Mouse (Mus musculus): ENCODE measurements around the gene Inpp5b. TPM values are rescaled to one million over a fixed set of nuclear protein-coding genes. Genes with fewer than 3 reads are reported as not detected.

Gene Inpp5b
- polyA plus RNA-seq (2015; fragmentation: Nextera tagmentation; extraction: Ambion mirVana): 25.3 and 25.6 TPM in 2 replicates

GRCm38 (mm10) chr4:124741376-124742343, at the start of gene Inpp5b:
Inpp5b (plus strand) TSS chr4:124741850.
- 16% methylated on average over 25 of the region's 25 CpGs for WGBS
- peak within 1 kb of the TSS; percentile 9; the same call in 1 of the 2 replicates for H3K27ac ChIP-seq (ENCODE audit: low read length)

GRCm38 (mm10) chr4:124692416-124692861, 49.2 kb upstream of the Inpp5b start:
- H3K4me2 ChIP-seq (ENCODE audit: low read length): peak overlapping the region; percentile 84
- peak overlapping the region; percentile 91 for H3K9ac ChIP-seq (replicated peaks; ENCODE audit: low read depth, low read length)
- H3K27me3 ChIP-seq (replicated peaks; ENCODE audit: control insufficient read depth, insufficient read depth, low read length): peaks cover 11% of the 10 kb centered on the region
- ATAC-seq: no peak
- no peaks in the 10 kb centered on the region for H3K9me3 ChIP-seq (ENCODE audit: control insufficient read depth, low read length)
- peaks cover 15% of the 10 kb centered on the region for H3K4me1 ChIP-seq (replicated peaks; ENCODE audit: control insufficient read depth, insufficient read depth, low read length)
- WGBS: 65% methylated on average over 3 of the region's 3 CpGs
- no peaks in the 10 kb centered on the region for H3K36me3 ChIP-seq (ENCODE audit: control insufficient read depth, insufficient read depth)
- H3K4me3 ChIP-seq (replicated peaks; ENCODE audit: low read length): peak overlapping the region; percentile 94
- H3K27ac ChIP-seq (ENCODE audit: low read length): no peak overlapping the region

More at GRCm38 (mm10) chr4:124741376-124742343, at the start of gene Inpp5b:
- peak; percentile 95 for ATAC-seq
- no peaks in the 10 kb centered on the region for H3K9me3 ChIP-seq (ENCODE audit: control insufficient read depth, low read length)
- peak within 1 kb of the TSS; percentile 84 for H3K4me2 ChIP-seq (ENCODE audit: low read length)
- no peaks in the 10 kb centered on the region for H3K27me3 ChIP-seq (replicated peaks; ENCODE audit: control insufficient read depth, insufficient read depth, low read length)
- peaks cover 12% of the 10 kb centered on the region for H3K4me1 ChIP-seq (replicated peaks; ENCODE audit: control insufficient read depth, insufficient read depth, low read length)
- no peaks in the 10 kb centered on the region for H3K36me3 ChIP-seq (ENCODE audit: control insufficient read depth, insufficient read depth)
- H3K4me3 ChIP-seq (replicated peaks; ENCODE audit: low read length): peak within 1 kb of the TSS; percentile 74
- H3K9ac ChIP-seq (replicated peaks; ENCODE audit: low read depth, low read length): peak within 1 kb of the TSS; percentile 78

- Histone ChIP-seq H3K4me3 (replicated peaks; ENCODE audit: low read length) (peak within 1 kb of the TSS; percentile 94), H3K4me1 (replicated peaks; ENCODE audit: control insufficient read depth, insufficient read depth, low read length) (peaks cover 15% of the 10 kb centered on the region), H3K4me2 (ENCODE audit: low read length) (peak within 1 kb of the TSS; percentile 84), H3K9me3 (ENCODE audit: control insufficient read depth, low read length) (no peaks in the 10 kb centered on the region), H3K9ac (replicated peaks; ENCODE audit: low read depth, low read length) (peak within 1 kb of the TSS; percentile 91), H3K27ac (ENCODE audit: low read length) (peak within 1 kb of the TSS; percentile 61), H3K27me3 (replicated peaks; ENCODE audit: control insufficient read depth, insufficient read depth, low read length) (peaks cover 11% of the 10 kb centered on the region), H3K36me3 (ENCODE audit: control insufficient read depth, insufficient read depth) (no peaks in the 10 kb centered on the region)
- WGBS: under 1% methylated on average over 43 of the region's 43 CpGs
- peak; percentile 100 for ATAC-seq
Measured at GRCm38 (mm10) chr4:124693135-124693894, 48.3 kb upstream of the Inpp5b start, which contains the start of gene Utp11. Utp11 (minus strand) TSS chr4:124693600.

- no peak overlapping the region for H3K4me2 ChIP-seq (ENCODE audit: low read length)
- H3K4me3 ChIP-seq (replicated peaks; ENCODE audit: low read length): no peak overlapping the region
- no peak overlapping the region for H3K9ac ChIP-seq (replicated peaks; ENCODE audit: low read depth, low read length)
- peaks cover 11% of the 10 kb centered on the region for H3K27me3 ChIP-seq (replicated peaks; ENCODE audit: control insufficient read depth, insufficient read depth, low read length)
- ATAC-seq: no peak
- no peaks in the 10 kb centered on the region for H3K9me3 ChIP-seq (ENCODE audit: control insufficient read depth, low read length)
- H3K36me3 ChIP-seq (ENCODE audit: control insufficient read depth, insufficient read depth): no peaks in the 10 kb centered on the region
- peaks cover 15% of the 10 kb centered on the region for H3K4me1 ChIP-seq (replicated peaks; ENCODE audit: control insufficient read depth, insufficient read depth, low read length)
- WGBS: 85% methylated on average over 2 of the region's 2 CpGs
- no peak overlapping the region for H3K27ac ChIP-seq (ENCODE audit: low read length)
Measured at GRCm38 (mm10) chr4:124694572-124694971, 47.1 kb upstream of the Inpp5b start.

GRCm38 (mm10) chr4:124695786-124696516, 45.7 kb upstream of the Inpp5b start:
- Histone ChIP-seq H3K27me3 (replicated peaks; ENCODE audit: control insufficient read depth, insufficient read depth, low read length) (peaks cover 15% of the 10 kb centered on the region), H3K9ac (replicated peaks; ENCODE audit: low read depth, low read length) (no peak overlapping the region), H3K9me3 (ENCODE audit: control insufficient read depth, low read length) (no peaks in the 10 kb centered on the region), H3K4me1 (replicated peaks; ENCODE audit: control insufficient read depth, insufficient read depth, low read length) (peaks cover 27% of the 10 kb centered on the region), H3K4me3 (replicated peaks; ENCODE audit: low read length) (no peak overlapping the region), H3K36me3 (ENCODE audit: control insufficient read depth, insufficient read depth) (no peaks in the 10 kb centered on the region), H3K27ac (ENCODE audit: low read length) (no peak overlapping the region), H3K4me2 (ENCODE audit: low read length) (no peak overlapping the region)
- 17% methylated on average over 18 of the region's 18 CpGs for WGBS
- ATAC-seq: no peak

- no peak overlapping the region for H3K4me3 ChIP-seq (replicated peaks; ENCODE audit: low read length)
- WGBS: 20% methylated on average over 6 of the region's 6 CpGs
- H3K9me3 ChIP-seq (ENCODE audit: control insufficient read depth, low read length): no peaks in the 10 kb centered on the region
- H3K4me2 ChIP-seq (ENCODE audit: low read length): no peak overlapping the region
- H3K36me3 ChIP-seq (ENCODE audit: control insufficient read depth, insufficient read depth): no peaks in the 10 kb centered on the region
- H3K27me3 ChIP-seq (replicated peaks; ENCODE audit: control insufficient read depth, insufficient read depth, low read length): peaks cover 15% of the 10 kb centered on the region
- no peak overlapping the region for H3K9ac ChIP-seq (replicated peaks; ENCODE audit: low read depth, low read length)
- no peak for ATAC-seq
- no peak overlapping the region for H3K27ac ChIP-seq (ENCODE audit: low read length)
- peaks cover 40% of the 10 kb centered on the region for H3K4me1 ChIP-seq (replicated peaks; ENCODE audit: control insufficient read depth, insufficient read depth, low read length)
Measured at GRCm38 (mm10) chr4:124699791-124700190, 41.9 kb upstream of the Inpp5b start.

- peak within 1 kb of the TSS; percentile 99 for H3K4me2 ChIP-seq (ENCODE audit: low read length)
- peak; percentile 32 for ATAC-seq
- no peaks in the 10 kb centered on the region for H3K9me3 ChIP-seq (ENCODE audit: control insufficient read depth, low read length)
- peak within 1 kb of the TSS; percentile 68 for H3K9ac ChIP-seq (replicated peaks; ENCODE audit: low read depth, low read length)
- H3K4me1 ChIP-seq (replicated peaks; ENCODE audit: control insufficient read depth, insufficient read depth, low read length): peaks cover 40% of the 10 kb centered on the region
- H3K4me3 ChIP-seq (replicated peaks; ENCODE audit: low read length): peak within 1 kb of the TSS; percentile 69
- WGBS: under 1% methylated on average over 44 of the region's 59 CpGs
- H3K27me3 ChIP-seq (replicated peaks; ENCODE audit: control insufficient read depth, insufficient read depth, low read length): peaks cover 12% of the 10 kb centered on the region
- no peak within 1 kb of the TSS; the same call in 1 of the 2 replicates for H3K27ac ChIP-seq (ENCODE audit: low read length)
- no peaks in the 10 kb centered on the region for H3K36me3 ChIP-seq (ENCODE audit: control insufficient read depth, insufficient read depth)
Measured at GRCm38 (mm10) chr4:124700248-124700971, 41.2 kb upstream of the Inpp5b start, which contains the start of gene Fhl3. Fhl3 (plus strand) TSS chr4:124700701.

Measured in forebrain, embryonic 16.5 days (tissue).